Mouse (Mus musculus): ENCODE measurements around the gene Pianp. TPM values are rescaled to one million over a fixed set of nuclear protein-coding genes. Genes with fewer than 3 reads are reported as not detected.

The Pianp gene
- 67.4 and 77.9 TPM in 2 replicates for polyA plus RNA-seq (2015; fragmentation: Nextera tagmentation; extraction: Ambion mirVana)

- Histone ChIP-seq H3K27me3 (replicated peaks; ENCODE audit: control insufficient read depth, insufficient read depth, low read length) (peaks cover 14% of the 10 kb centered on the region), H3K9ac (ENCODE audit: low read depth, low read length) (peak within 1 kb of the TSS; percentile 90), H3K4me2 (ENCODE audit: low read length) (peak within 1 kb of the TSS; percentile 80), H3K36me3 (ENCODE audit: control insufficient read depth, insufficient read depth, low read length) (peaks cover 8% of the 10 kb centered on the region), H3K4me3 (ENCODE audit: low read length) (peak within 1 kb of the TSS; percentile 77), H3K9me3 (ENCODE audit: control insufficient read depth, low read length) (no peaks in the 10 kb centered on the region), H3K4me1 (ENCODE audit: control insufficient read depth, insufficient read depth, low read depth, low read length) (peaks cover 16% of the 10 kb centered on the region), H3K27ac (ENCODE audit: low read depth, low read length) (peak within 1 kb of the TSS; percentile 87)
- WGBS: under 1% methylated on average over 60 of the region's 78 CpGs
- peak; percentile 87 for ATAC-seq
Observed at GRCm38 (mm10) chr6:124996551-124997501, at the start of gene Pianp. Gene Pianp, plus strand, starts transcription at chr6:124996694.

DNA sequence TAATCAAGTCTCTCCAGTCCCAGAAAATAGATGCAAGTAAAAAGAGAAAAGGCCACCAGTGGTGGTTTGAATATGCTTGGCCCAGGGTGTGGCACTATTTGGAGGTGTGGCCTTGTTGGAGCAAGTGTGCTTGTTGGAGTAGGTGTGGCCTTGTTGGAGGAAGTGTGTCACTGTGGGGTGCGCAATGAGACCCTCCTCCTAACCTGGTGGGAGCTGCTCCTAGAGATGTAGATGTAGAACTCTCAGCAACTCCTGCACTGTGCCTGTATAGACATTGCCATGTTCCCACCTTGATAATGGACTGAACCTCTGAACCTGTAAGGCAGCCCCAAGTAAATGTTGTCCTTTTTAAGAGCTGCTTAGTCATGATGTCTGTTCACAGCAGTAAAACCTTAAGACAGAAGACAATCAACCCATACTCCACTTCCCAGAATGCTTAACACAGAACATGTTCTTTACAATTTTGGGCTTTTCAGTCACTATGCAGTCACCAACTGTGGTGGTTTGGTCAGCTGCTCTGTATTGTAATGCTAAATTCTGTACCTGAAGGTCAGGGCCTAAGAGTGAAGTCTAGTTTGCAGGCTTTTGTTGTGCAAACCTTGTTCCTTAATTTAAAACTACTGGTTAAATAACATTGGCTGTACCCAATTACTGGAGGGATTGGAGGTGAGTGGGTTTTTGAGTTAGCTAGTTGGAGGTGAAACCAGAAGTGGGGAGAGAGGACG, 42.3 kb upstream of the Pianp start:
- Histone ChIP-seq H3K4me1 (ENCODE audit: control insufficient read depth, insufficient read depth, low read depth, low read length) (no peaks in the 10 kb centered on the region), H3K4me2 (ENCODE audit: low read length) (no peak overlapping the region), H3K4me3 (ENCODE audit: low read length) (no peak overlapping the region), H3K27me3 (replicated peaks; ENCODE audit: control insufficient read depth, insufficient read depth, low read length) (no peaks in the 10 kb centered on the region), H3K27ac (ENCODE audit: low read depth, low read length) (no peak overlapping the region), H3K36me3 (ENCODE audit: control insufficient read depth, insufficient read depth, low read length) (peaks cover 14% of the 10 kb centered on the region), H3K9ac (ENCODE audit: low read depth, low read length) (no peak overlapping the region), H3K9me3 (ENCODE audit: control insufficient read depth, low read length) (0 out of 2 replicates have a peak, but pooled peaks cover 3% of the 10 kb centered on the region)
- ATAC-seq: no peak
- WGBS: 90% methylated on average over 2 of the region's 2 CpGs

- H3K27me3 ChIP-seq (replicated peaks; ENCODE audit: control insufficient read depth, insufficient read depth, low read length): no peaks in the 10 kb centered on the region
- H3K9ac ChIP-seq (ENCODE audit: low read depth, low read length): no peak overlapping the region
- 0 out of 2 replicates have a peak, but pooled peaks cover 3% of the 10 kb centered on the region for H3K9me3 ChIP-seq (ENCODE audit: control insufficient read depth, low read length)
- ATAC-seq: no peak
- 97% methylated on average over 4 of the region's 4 CpGs for WGBS
- no peak overlapping the region for H3K27ac ChIP-seq (ENCODE audit: low read depth, low read length)
- no peak overlapping the region for H3K4me2 ChIP-seq (ENCODE audit: low read length)
- H3K4me3 ChIP-seq (ENCODE audit: low read length): no peak overlapping the region
- H3K36me3 ChIP-seq (ENCODE audit: control insufficient read depth, insufficient read depth, low read length): peaks cover 23% of the 10 kb centered on the region
- no peaks in the 10 kb centered on the region for H3K4me1 ChIP-seq (ENCODE audit: control insufficient read depth, insufficient read depth, low read depth, low read length)
Observed at GRCm38 (mm10) chr6:124955212-124955611, 41.3 kb upstream of the Pianp start.

DNA sequence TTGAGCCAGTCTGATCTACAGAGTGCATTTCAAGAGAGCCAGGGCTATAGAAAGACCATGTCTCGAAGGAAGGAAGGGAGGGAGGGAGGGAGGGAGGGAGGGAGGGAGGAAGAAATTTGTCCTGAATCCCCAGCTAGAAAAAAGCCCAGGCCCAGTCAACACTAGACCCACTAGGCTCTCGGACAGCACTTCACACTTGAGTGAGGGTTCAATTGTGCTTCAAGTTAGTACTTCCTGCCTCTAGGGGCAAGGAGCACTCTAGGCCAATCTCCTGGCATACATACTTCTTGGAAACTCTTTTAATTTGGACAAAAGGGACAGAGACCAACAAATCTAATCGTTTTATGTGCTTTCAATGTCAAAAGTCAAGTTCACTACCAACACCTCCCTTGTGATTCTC, 38.4 kb upstream of the Pianp start:
- H3K36me3 ChIP-seq (ENCODE audit: control insufficient read depth, insufficient read depth, low read length): peaks cover 25% of the 10 kb centered on the region
- H3K27me3 ChIP-seq (replicated peaks; ENCODE audit: control insufficient read depth, insufficient read depth, low read length): no peaks in the 10 kb centered on the region
- ATAC-seq: no peak
- no peak overlapping the region for H3K4me2 ChIP-seq (ENCODE audit: low read length)
- no peaks in the 10 kb centered on the region for H3K9me3 ChIP-seq (ENCODE audit: control insufficient read depth, low read length)
- H3K27ac ChIP-seq (ENCODE audit: low read depth, low read length): no peak overlapping the region
- no peaks in the 10 kb centered on the region for H3K4me1 ChIP-seq (ENCODE audit: control insufficient read depth, insufficient read depth, low read depth, low read length)
- WGBS: 87% methylated on average over 3 of the region's 3 CpGs
- H3K4me3 ChIP-seq (ENCODE audit: low read length): no peak overlapping the region
- no peak overlapping the region for H3K9ac ChIP-seq (ENCODE audit: low read depth, low read length)

DNA sequence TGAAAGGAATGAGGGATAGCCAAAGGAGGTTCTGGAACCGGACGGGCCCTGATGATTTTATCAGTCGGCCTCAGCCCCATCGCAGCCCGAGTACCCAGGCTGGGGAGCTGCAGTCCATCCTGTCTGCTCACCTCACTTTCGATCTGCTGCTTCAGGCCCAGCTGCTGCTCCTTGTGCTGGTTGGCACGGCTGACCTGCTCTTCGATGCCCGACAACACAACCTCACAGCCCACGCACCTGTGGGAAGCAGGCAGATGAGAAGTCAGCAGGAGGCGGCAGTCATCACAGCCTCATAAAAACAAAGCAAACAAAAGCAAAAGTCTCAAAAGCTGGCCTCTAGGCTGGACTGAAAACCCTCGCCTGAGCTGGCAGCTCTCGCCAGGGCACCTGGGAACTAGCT, 36.5 kb upstream of the Pianp start:
- ATAC-seq: no peak
- H3K36me3 ChIP-seq (ENCODE audit: control insufficient read depth, insufficient read depth, low read length): peaks cover 25% of the 10 kb centered on the region
- WGBS: 92% methylated on average over 13 of the region's 13 CpGs

DNA sequence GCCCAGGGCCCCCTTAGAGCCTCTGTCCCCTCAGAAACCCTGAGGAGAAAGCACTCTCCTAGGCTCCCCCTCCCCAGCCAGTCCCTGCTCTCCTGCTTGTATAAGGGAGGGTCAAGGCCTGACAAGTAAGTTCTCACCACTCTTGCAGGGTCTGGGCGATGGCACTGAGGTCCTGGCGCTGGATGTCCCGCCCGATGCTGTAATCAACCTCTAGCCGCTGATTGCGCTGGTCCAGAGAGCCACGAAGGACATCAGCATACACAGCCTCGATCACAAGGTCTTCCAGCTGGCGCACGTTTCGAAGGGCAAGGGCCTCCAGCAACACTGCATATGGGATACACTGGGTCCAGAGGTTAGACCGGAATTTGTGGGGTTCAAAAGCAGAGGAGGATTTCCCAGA, 35.5 kb upstream of the Pianp start:
- Histone ChIP-seq H3K9ac (ENCODE audit: low read depth, low read length) (no peak overlapping the region; the same call in 1 of the 2 replicates), H3K9me3 (ENCODE audit: control insufficient read depth, low read length) (no peaks in the 10 kb centered on the region), H3K27me3 (replicated peaks; ENCODE audit: control insufficient read depth, insufficient read depth, low read length) (no peaks in the 10 kb centered on the region), H3K4me2 (ENCODE audit: low read length) (no peak overlapping the region), H3K4me1 (ENCODE audit: control insufficient read depth, insufficient read depth, low read depth, low read length) (peaks cover 8% of the 10 kb centered on the region), H3K36me3 (ENCODE audit: control insufficient read depth, insufficient read depth, low read length) (peaks cover 25% of the 10 kb centered on the region), H3K27ac (ENCODE audit: low read depth, low read length) (no peak overlapping the region), H3K4me3 (ENCODE audit: low read length) (no peak overlapping the region)
- WGBS: 96% methylated on average over 12 of the region's 12 CpGs
- ATAC-seq: no peak

More for the DNA sequence above, 36.5 kb upstream of the Pianp start:
- no peak overlapping the region for H3K4me3 ChIP-seq (ENCODE audit: low read length)
- peaks cover 8% of the 10 kb centered on the region for H3K4me1 ChIP-seq (ENCODE audit: control insufficient read depth, insufficient read depth, low read depth, low read length)
- no peak overlapping the region for H3K27ac ChIP-seq (ENCODE audit: low read depth, low read length)
- H3K4me2 ChIP-seq (ENCODE audit: low read length): no peak overlapping the region
- no peaks in the 10 kb centered on the region for H3K9me3 ChIP-seq (ENCODE audit: control insufficient read depth, low read length)
- H3K27me3 ChIP-seq (replicated peaks; ENCODE audit: control insufficient read depth, insufficient read depth, low read length): no peaks in the 10 kb centered on the region
- no peak overlapping the region for H3K9ac ChIP-seq (ENCODE audit: low read depth, low read length)

GRCm38 (mm10) chr6:124964638-124965037, 31.9 kb upstream of the Pianp start:
- no peaks in the 10 kb centered on the region for H3K9me3 ChIP-seq (ENCODE audit: control insufficient read depth, low read length)
- ATAC-seq: peak; percentile 24; the same call in 1 of the 2 replicates

GRCm38 (mm10) chr6:124965088-124965719, 31.3 kb upstream of the Pianp start, which contains the start of gene Cops7a:
Gene Cops7a, minus strand, starts transcription at chr6:124965538.
- H3K27ac ChIP-seq (ENCODE audit: low read depth, low read length): peak within 1 kb of the TSS; percentile 92
- H3K4me1 ChIP-seq (ENCODE audit: control insufficient read depth, insufficient read depth, low read depth, low read length): peaks cover 14% of the 10 kb centered on the region
- WGBS: under 1% methylated on average over 57 of the region's 68 CpGs
- H3K27me3 ChIP-seq (replicated peaks; ENCODE audit: control insufficient read depth, insufficient read depth, low read length): no peaks in the 10 kb centered on the region
- peaks cover 2% of the 10 kb centered on the region; the same call in 1 of the 2 replicates for H3K36me3 ChIP-seq (ENCODE audit: control insufficient read depth, insufficient read depth, low read length)
- H3K9me3 ChIP-seq (ENCODE audit: control insufficient read depth, low read length): no peaks in the 10 kb centered on the region
- peak within 1 kb of the TSS; percentile 58 for H3K4me3 ChIP-seq (ENCODE audit: low read length)
- H3K4me2 ChIP-seq (ENCODE audit: low read length): peak within 1 kb of the TSS; percentile 96
- H3K9ac ChIP-seq (ENCODE audit: low read depth, low read length): peak within 1 kb of the TSS; percentile 89
- peak; percentile 97 for ATAC-seq

More at GRCm38 (mm10) chr6:124964638-124965037, 31.9 kb upstream of the Pianp start:
- Histone ChIP-seq H3K4me2 (ENCODE audit: low read length) (peak overlapping the region; percentile 96), H3K4me1 (ENCODE audit: control insufficient read depth, insufficient read depth, low read depth, low read length) (peaks cover 14% of the 10 kb centered on the region), H3K36me3 (ENCODE audit: control insufficient read depth, insufficient read depth, low read length) (peaks cover 6% of the 10 kb centered on the region), H3K9ac (ENCODE audit: low read depth, low read length) (peak overlapping the region; percentile 89), H3K4me3 (ENCODE audit: low read length) (peak overlapping the region; percentile 58), H3K27ac (ENCODE audit: low read depth, low read length) (peak overlapping the region; percentile 92), H3K27me3 (replicated peaks; ENCODE audit: control insufficient read depth, insufficient read depth, low read length) (no peaks in the 10 kb centered on the region)
- WGBS: 44% methylated on average over 16 of the region's 16 CpGs
